Mouse (Mus musculus) limb, embryonic 10.5 days (tissue): ENCODE measurements at regions not wholly inside any gene's neighbourhood (a gene's known extent, or its start where the extent isn't known, plus 50 kb on each side); places are given as distances from the start of the nearest gene placed in this dataset.

Source experiments
- DNase-seq: peaks from one replicate; pipeline ENCODE4 v3.0.0-alpha.2; 2017; ENCODE audit warnings: low spot score
- H3K27ac ChIP-seq: fragments of 300-500 bp; sonication (generic); 2 replicates; pipeline ENCODE4 v1.5.1; 2016; ENCODE audit warnings: mild to moderate bottlenecking
- H3K27me3 ChIP-seq: fragments of 300-500 bp; sonication (generic); 2 replicates; pipeline ENCODE4 v1.6.1; 2016; ENCODE audit warnings: low read depth, mild to moderate bottlenecking; ENCODE audit not compliant: poor library complexity, severe bottlenecking
- H3K36me3 ChIP-seq: fragments of 300-500 bp; sonication (generic); 2 replicates; pipeline ENCODE4 v1.6.1; 2016; ENCODE audit warnings: mild to moderate bottlenecking, moderate library complexity
- H3K4me1 ChIP-seq: fragments of 300-500 bp; sonication (generic); 2 replicates; pipeline ENCODE4 v1.6.1; 2016
- H3K4me3 ChIP-seq: fragments of 300-500 bp; sonication (generic); 2 replicates; pipeline ENCODE4 v1.5.1; 2016; ENCODE audit warnings: mild to moderate bottlenecking, moderate library complexity
- H3K9me3 ChIP-seq: fragments of 300-500 bp; sonication (generic); replicated peaks from 2 replicates; pipeline ENCODE4 v1.6.1; 2016; ENCODE audit warnings: mild to moderate bottlenecking
- WGBS: fragments of 180-500 bp; shearing (Covaris S2); methylation state at CpG from one replicate; pipeline ENCODE4 v1.1.7; 2016; 5-methylcytosine and 5-hydroxymethylcytosine counted together

- Histone ChIP-seq H3K4me3 (no peak overlapping the region), H3K27ac (no peak overlapping the region), H3K36me3 (no peaks in the 10 kb centered on the region), H3K27me3 (no peaks in the 10 kb centered on the region), H3K4me1 (0 out of 2 replicates have a peak, but pooled peaks cover 2% of the 10 kb centered on the region), H3K9me3 (no peaks in the 10 kb centered on the region)
- no peak for DNase-seq
- WGBS: 71% methylated on average over 5 of the region's 5 CpGs
These were observed 209.6 kb upstream of the Nbea start for GRCm38 (mm10) chr3:56393134-56393533.

GRCm38 (mm10) chr3:56380316-56380715, 196.8 kb upstream of the Nbea start:
- no peak overlapping the region for H3K27ac ChIP-seq
- no peaks in the 10 kb centered on the region for H3K9me3 ChIP-seq
- H3K4me1 ChIP-seq: peaks cover 4% of the 10 kb centered on the region; the same call in 1 of the 2 replicates
- H3K4me3 ChIP-seq: no peak overlapping the region
- no peaks in the 10 kb centered on the region for H3K36me3 ChIP-seq
- no peak for DNase-seq
- H3K27me3 ChIP-seq: no peaks in the 10 kb centered on the region

- 60% methylated on average over 3 of the region's 3 CpGs for WGBS
- H3K36me3 ChIP-seq: no peaks in the 10 kb centered on the region
- no peak overlapping the region for H3K27ac ChIP-seq
- DNase-seq: no peak
- H3K27me3 ChIP-seq: no peaks in the 10 kb centered on the region
- no peaks in the 10 kb centered on the region for H3K9me3 ChIP-seq
- H3K4me1 ChIP-seq: peaks cover 4% of the 10 kb centered on the region; the same call in 1 of the 2 replicates
- no peak overlapping the region for H3K4me3 ChIP-seq
These were observed 196.0 kb upstream of the Nbea start for GRCm38 (mm10) chr3:56379500-56379899.

DNA sequence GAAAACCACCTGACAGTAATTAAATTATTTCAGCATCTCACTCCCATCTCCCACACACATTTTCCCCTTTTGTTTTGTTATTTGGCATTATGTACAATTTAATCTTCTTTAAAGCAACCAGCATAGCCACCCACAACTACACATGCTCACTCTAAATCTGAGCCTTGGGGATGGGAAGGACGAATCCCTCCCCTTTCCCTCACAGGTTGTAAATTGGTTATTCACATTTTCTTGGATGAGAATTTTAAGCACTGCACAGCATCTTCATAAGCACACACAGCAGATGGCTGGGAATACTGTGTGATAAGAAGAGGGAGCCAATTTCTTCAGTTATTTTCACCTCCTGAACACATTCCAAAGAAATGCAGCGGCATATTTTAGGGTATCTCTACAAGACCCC, 179.0 kb upstream of the Nbea start:
- Histone ChIP-seq H3K4me3 (no peak overlapping the region), H3K4me1 (peaks cover 5% of the 10 kb centered on the region; the same call in 1 of the 2 replicates), H3K27me3 (no peaks in the 10 kb centered on the region), H3K9me3 (no peaks in the 10 kb centered on the region), H3K36me3 (no peaks in the 10 kb centered on the region), H3K27ac (no peak overlapping the region)
- WGBS: 98% methylated on average over 2 of the region's 2 CpGs
- DNase-seq: no peak

DNA sequence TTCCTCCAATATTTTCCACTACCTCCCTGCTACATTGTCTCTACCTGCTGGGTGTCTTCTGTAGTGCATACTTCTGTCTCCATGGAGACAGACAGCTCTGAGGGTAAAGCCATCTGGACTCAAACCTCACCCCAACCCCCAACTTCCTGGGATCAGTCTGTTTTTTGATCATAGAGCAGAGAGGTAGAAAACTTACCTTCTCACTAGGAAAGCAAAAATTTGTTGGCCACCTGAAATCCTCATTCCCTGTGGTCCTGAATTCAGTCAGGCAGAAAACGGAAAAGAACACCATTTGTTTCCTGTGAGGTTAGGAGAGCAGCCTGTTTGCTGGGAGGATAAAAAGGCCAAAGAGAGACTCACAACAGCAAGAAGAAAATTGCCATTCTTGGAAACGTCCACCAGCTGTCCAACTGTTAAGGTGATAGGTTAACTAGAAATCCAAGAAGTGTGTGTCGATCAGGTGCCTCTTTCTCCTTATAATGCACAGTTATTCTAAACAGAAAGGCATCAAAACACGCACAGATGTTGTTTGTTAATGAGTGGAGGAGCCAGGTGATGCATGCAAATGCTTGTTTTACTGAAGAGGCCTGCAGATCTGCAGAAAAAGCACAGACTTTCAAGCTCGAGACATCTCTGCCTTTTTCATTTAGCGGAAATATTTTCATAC, 173.7 kb upstream of the Nbea start:
- Histone ChIP-seq H3K4me3 (no peak overlapping the region), H3K27ac (peak overlapping the region; percentile 64), H3K9me3 (no peaks in the 10 kb centered on the region), H3K27me3 (no peaks in the 10 kb centered on the region), H3K4me1 (peaks cover 16% of the 10 kb centered on the region), H3K36me3 (no peaks in the 10 kb centered on the region)
- no peak for DNase-seq
- WGBS: 61% methylated on average over 6 of the region's 6 CpGs

- H3K27me3 ChIP-seq: no peaks in the 10 kb centered on the region
- H3K36me3 ChIP-seq: no peaks in the 10 kb centered on the region
- no peak for DNase-seq
- H3K4me1 ChIP-seq: peaks cover 16% of the 10 kb centered on the region
- H3K4me3 ChIP-seq: no peak overlapping the region
- H3K27ac ChIP-seq: no peak overlapping the region
- no peaks in the 10 kb centered on the region for H3K9me3 ChIP-seq
- WGBS: 91% methylated on average over 5 of the region's 5 CpGs
These were observed 172.8 kb upstream of the Nbea start for GRCm38 (mm10) chr3:56356163-56356882.
